Mouse (Mus musculus) MEL (cell line): ENCODE measurements around the gene Cdca4. TPM values are rescaled to one million over a fixed set of nuclear protein-coding genes. Genes with fewer than 3 reads are reported as not detected.

Experiments used
- DNase-seq: peaks from one replicate; pipeline ENCODE4 v3.0.0; 2011; ENCODE audit warnings: low read depth, low spot score
- H3K27ac ChIP-seq: 2 replicates; pipeline ENCODE4 v1.5.1; 2012; ENCODE audit warnings: low read depth, mild to moderate bottlenecking, control low read depth, low read length, moderate library complexity; ENCODE audit not compliant: control insufficient read depth
- H3K27me3 ChIP-seq, 2 experiments: fragments of 150-350 bp in 1 of 2; sonication (generic) in 1 of 2; 2 replicates each; pipeline ENCODE4 v1.6.1; 2012; ENCODE audit warnings: low read length in 2 of 2, mild to moderate bottlenecking in 2 of 2, improper control_type of control experiment in 1 of 2, moderate library complexity in 1 of 2; ENCODE audit not compliant: insufficient read depth in 2 of 2, control insufficient read depth in 1 of 2
- H3K36me3 ChIP-seq, 2 experiments: 2 replicates each; pipeline ENCODE4 v1.6.1; 2012 to 2014; ENCODE audit warnings: low read length in 2 of 2, improper control_type of control experiment in 1 of 2, inconsistent platforms in 1 of 2, mild to moderate bottlenecking in 1 of 2; ENCODE audit not compliant: insufficient read depth in 2 of 2, control insufficient read depth in 1 of 2
- H3K4me1 ChIP-seq, 2 experiments: fragments of 150-350 bp in 1 of 2; sonication (generic) in 1 of 2; 2 replicates each; pipeline ENCODE4 v1.6.1; 2012; ENCODE audit warnings: low read length in 2 of 2, improper control_type of control experiment in 1 of 2, mild to moderate bottlenecking in 1 of 2; ENCODE audit not compliant: insufficient read depth in 2 of 2, control insufficient read depth in 1 of 2
- H3K4me3 ChIP-seq, 2 experiments: fragments of 150-350 bp in 1 of 2; sonication (generic) in 1 of 2; 2 replicates each; pipeline ENCODE4 v1.5.1; 2012; ENCODE audit warnings: low read depth in 2 of 2, low read length in 2 of 2, mild to moderate bottlenecking in 2 of 2, moderate library complexity in 2 of 2, control low read depth in 1 of 2, improper control_type of control experiment in 1 of 2; ENCODE audit not compliant: control insufficient read depth in 1 of 2, insufficient read depth in 1 of 2
- H3K79me2 ChIP-seq: 2 replicates; pipeline ENCODE4 v1.6.1; 2012; ENCODE audit warnings: mild to moderate bottlenecking, low read length, moderate library complexity; ENCODE audit not compliant: control insufficient read depth, poor library complexity, insufficient read depth
- H3K9ac ChIP-seq: 2 replicates; pipeline ENCODE4 v1.6.1; 2012; ENCODE audit warnings: low read depth, mild to moderate bottlenecking, control low read depth, low read length, moderate library complexity; ENCODE audit not compliant: control insufficient read depth, poor library complexity, severe bottlenecking
- H3K9me3 ChIP-seq: fragments of 150-350 bp; sonication (generic); replicated peaks from 2 replicates; pipeline ENCODE4 v1.6.1; 2012; ENCODE audit warnings: mild to moderate bottlenecking, low read length, improper control_type of control experiment, moderate library complexity; ENCODE audit not compliant: insufficient read depth
- BHLHE40 ChIP-seq: IDR thresholded peaks from 2 replicates; pipeline ENCODE4 v1.6.1; 2012; ENCODE audit warnings: low read depth, mild to moderate bottlenecking, inconsistent platforms, low read length, improper control_type of control experiment, borderline replicate concordance
- CHD1 ChIP-seq: IDR thresholded peaks from 2 replicates; pipeline ENCODE4 v1.6.1; 2012; ENCODE audit warnings: low read depth, mild to moderate bottlenecking, inconsistent platforms, low read length, improper control_type of control experiment
- E2F4 ChIP-seq: IDR thresholded peaks from 2 replicates; pipeline ENCODE4 v1.6.1; 2011; ENCODE audit warnings: low read depth, low read length, improper control_type of control experiment, borderline replicate concordance
- ELF1 ChIP-seq: IDR thresholded peaks from 2 replicates; pipeline ENCODE4 v1.6.1; 2014; ENCODE audit warnings: low read depth, mild to moderate bottlenecking, inconsistent platforms, low read length, improper control_type of control experiment, moderate library complexity
- EP300 ChIP-seq, 2 experiments: IDR thresholded peaks; 2 replicates each; pipeline ENCODE4 v1.6.1; 2011; ENCODE audit warnings: improper control_type of control experiment in 2 of 2, low read length in 2 of 2, low read depth in 1 of 2, mild to moderate bottlenecking in 1 of 2
- GABPA ChIP-seq: IDR thresholded peaks from 2 replicates; pipeline ENCODE4 v1.6.1; 2012; ENCODE audit warnings: low read depth, mild to moderate bottlenecking, inconsistent platforms, low read length, improper control_type of control experiment, moderate library complexity
- GATA1 ChIP-seq: IDR thresholded peaks from 2 replicates; pipeline ENCODE4 v1.6.1; 2011; ENCODE audit warnings: low read depth, low read length, improper control_type of control experiment
- KAT2A ChIP-seq: conservative IDR thresholded peaks from 2 replicates; pipeline ENCODE4 v1.6.1; 2012; ENCODE audit warnings: low read depth, low read length, improper control_type of control experiment, inconsistent platforms
- MAX ChIP-seq: IDR thresholded peaks from 2 replicates; pipeline ENCODE4 v1.6.1; 2011; ENCODE audit warnings: low read length, improper control_type of control experiment
- MEF2A ChIP-seq: IDR thresholded peaks from 2 replicates; pipeline ENCODE4 v1.6.1; 2014; ENCODE audit warnings: low read depth, mild to moderate bottlenecking, inconsistent platforms, low read length, improper control_type of control experiment; ENCODE audit not compliant: poor library complexity, insufficient replicate concordance, severe bottlenecking; ENCODE audit errors: extremely low read depth
- MXI1 ChIP-seq: IDR thresholded peaks from 2 replicates; pipeline ENCODE4 v1.6.1; 2011; ENCODE audit warnings: mild to moderate bottlenecking, low read depth, low read length, improper control_type of control experiment
- MYB ChIP-seq: IDR thresholded peaks from 2 replicates; pipeline ENCODE4 v1.6.1; 2011; ENCODE audit warnings: mild to moderate bottlenecking, low read depth, low read length, improper control_type of control experiment
- MYC ChIP-seq: IDR thresholded peaks from 2 replicates; pipeline ENCODE4 v1.6.1; 2011; ENCODE audit warnings: low read depth, mild to moderate bottlenecking, low read length, improper control_type of control experiment, moderate library complexity
- POLR2AphosphoS5 ChIP-seq: IDR thresholded peaks from 2 replicates; pipeline ENCODE4 v1.6.1; 2012; ENCODE audit warnings: low read depth, borderline replicate concordance, mild to moderate bottlenecking, inconsistent platforms, low read length, moderate library complexity, mixed read lengths
- RAD21 ChIP-seq: IDR thresholded peaks from 2 replicates; pipeline ENCODE4 v1.6.1; 2011; ENCODE audit warnings: mild to moderate bottlenecking, low read depth, low read length, improper control_type of control experiment
- RCOR1 ChIP-seq: IDR thresholded peaks from 2 replicates; pipeline ENCODE4 v1.6.1; 2012; ENCODE audit warnings: low read depth, mild to moderate bottlenecking, inconsistent platforms, low read length, improper control_type of control experiment
- TAL1 ChIP-seq: IDR thresholded peaks from 2 replicates; pipeline ENCODE4 v1.6.1; 2012; ENCODE audit warnings: mild to moderate bottlenecking, inconsistent platforms, low read length, moderate library complexity, mixed read lengths
- TBP ChIP-seq: IDR thresholded peaks from 2 replicates; pipeline ENCODE4 v1.8.0; 2011; ENCODE audit warnings: low read depth, low read length, improper control_type of control experiment
- TCF12 ChIP-seq: IDR thresholded peaks from 2 replicates; pipeline ENCODE4 v1.6.1; 2014; ENCODE audit warnings: low read depth, mild to moderate bottlenecking, inconsistent platforms, low read length, improper control_type of control experiment, moderate library complexity
- UBTF ChIP-seq: IDR thresholded peaks from 2 replicates; pipeline ENCODE4 v1.6.1; 2012; ENCODE audit warnings: low read depth, mild to moderate bottlenecking, inconsistent platforms, low read length, improper control_type of control experiment, moderate library complexity, borderline replicate concordance; ENCODE audit not compliant: insufficient read depth
- USF1 ChIP-seq: IDR thresholded peaks from 2 replicates; pipeline ENCODE4 v1.6.1; 2014; ENCODE audit warnings: low read depth, mild to moderate bottlenecking, inconsistent platforms, low read length, improper control_type of control experiment, moderate library complexity
- USF2 ChIP-seq, 2 experiments: IDR thresholded peaks; 2 replicates each; pipeline ENCODE4 v1.6.1; 2011 to 2012; ENCODE audit warnings: improper control_type of control experiment in 2 of 2, low read length in 2 of 2, borderline replicate concordance in 1 of 2, inconsistent platforms in 1 of 2, low read depth in 1 of 2, mild to moderate bottlenecking in 1 of 2; ENCODE audit not compliant: insufficient read depth in 1 of 2
- ZC3H11A ChIP-seq: IDR thresholded peaks from 2 replicates; pipeline ENCODE4 v1.6.1; 2012; ENCODE audit warnings: low read depth, mild to moderate bottlenecking, inconsistent platforms, low read length, improper control_type of control experiment
- ZKSCAN1 ChIP-seq: IDR thresholded peaks from 2 replicates; pipeline ENCODE4 v1.6.1; 2012; ENCODE audit warnings: low read depth, mild to moderate bottlenecking, inconsistent platforms, low read length, improper control_type of control experiment, moderate library complexity
- ZMIZ1 ChIP-seq: IDR thresholded peaks from 2 replicates; pipeline ENCODE4 v1.6.1; 2012; ENCODE audit warnings: low read depth, mild to moderate bottlenecking, inconsistent platforms, low read length, improper control_type of control experiment, moderate library complexity
- ZNF384 ChIP-seq: IDR thresholded peaks from 2 replicates; pipeline ENCODE4 v1.6.1; 2012; ENCODE audit warnings: low read depth, mild to moderate bottlenecking, inconsistent platforms, low read length, improper control_type of control experiment
- polyA plus RNA-seq, 2 experiments: library from polyadenylated mRNA; stranded (reverse) in 1 of 2; unstranded in 1 of 2; fragments of >175 nt in 1 of 2; fragments of >200 nt in 1 of 2; gene quantifications; 2 replicates each; pipeline versions ENCODE4 v1.2.1 to v1.2.4; 2012; ENCODE audit warnings: low replicate concordance in 2 of 2, low read depth in 1 of 2; ENCODE audit not compliant: insufficient read length in 2 of 2, insufficient read depth in 1 of 2, missing spikeins in 1 of 2
- total RNA-seq: library from RNA; depleted of rRNA; stranded (reverse); fragments of 300-350 nt; gene quantifications from 2 replicates; pipeline ENCODE4 v1.2.3, GENCODE M21; 2012

Gene Cdca4
- total and polyA plus RNA-seq, 3 experiments = 274 to 279 TPM; not detected in 1

DNA sequence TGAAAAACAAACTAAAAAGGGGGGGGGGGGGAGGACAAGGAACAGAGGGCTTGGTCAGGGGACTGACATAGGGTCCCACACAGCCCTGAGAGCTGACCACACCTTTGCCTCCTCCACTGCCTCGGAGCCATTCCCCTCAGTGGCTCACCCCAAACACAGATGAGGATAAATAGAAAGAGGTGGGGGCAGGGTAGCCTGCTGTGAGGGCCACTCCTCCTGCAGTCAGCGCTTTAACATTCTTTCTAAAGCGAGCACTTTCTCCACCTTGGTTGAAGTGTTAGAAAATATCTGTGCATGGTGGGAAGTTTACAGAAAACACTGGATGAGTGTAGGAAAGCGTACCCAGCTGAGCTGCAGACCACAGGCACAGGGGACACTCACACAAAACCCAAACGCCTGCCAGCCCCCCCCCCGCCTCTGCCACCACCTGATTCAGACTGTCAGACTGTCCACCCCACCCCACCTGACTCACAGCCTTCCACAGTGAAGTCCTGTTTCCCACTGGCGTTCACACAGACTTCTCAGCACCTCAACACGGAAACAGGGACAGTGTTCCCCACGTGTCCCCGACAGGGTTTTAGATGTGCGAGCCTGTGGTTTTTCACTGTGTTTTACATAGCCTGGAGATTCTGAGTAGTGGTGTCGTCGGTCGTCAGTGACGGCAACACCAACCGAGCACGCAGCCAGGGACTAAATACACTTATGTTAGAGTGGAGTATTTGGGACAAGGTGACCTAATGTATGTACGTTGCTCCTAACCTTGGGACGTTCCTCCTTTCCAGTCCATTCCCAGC is 18.9 kb downstream of the Cdca4 start:
- Histone ChIP-seq H3K27me3 (peaks cover 2 to 8% of the 10 kb centered on the region in 2 experiments; a peak in 2 of 4 replicates), H3K4me3 (peak overlapping the region in 1 of 2 experiments; percentile 76; a peak in 1 of 4 replicates)
- no peak for DNase-seq

DNA sequence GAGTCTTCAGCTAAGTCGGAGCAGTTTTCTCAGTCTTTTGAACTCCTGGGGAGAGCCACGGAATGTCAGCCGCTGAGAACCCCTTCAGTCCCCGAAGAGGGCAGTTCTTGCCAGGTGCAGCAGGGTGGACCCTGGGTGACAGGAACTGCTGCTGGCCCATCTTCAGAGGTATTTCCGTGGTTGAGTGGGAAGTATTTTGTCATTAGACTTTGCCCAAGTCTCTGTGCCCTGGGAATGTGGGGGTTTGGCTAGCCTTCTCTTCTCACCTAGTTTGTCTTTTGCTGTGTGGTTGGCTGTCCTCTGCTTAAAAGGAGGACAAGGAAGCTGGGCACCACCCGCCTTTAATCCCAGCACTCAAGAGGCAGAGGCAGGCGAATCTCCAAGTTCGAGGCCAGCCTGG is 19.6 kb downstream of the Cdca4 start:
- no peaks in the 10 kb centered on the region; the same call in 1 of the 2 replicates for H3K79me2 ChIP-seq
- peaks cover 0 to 11% of the 10 kb centered on the region in 2 experiments; a peak in 3 of 4 replicates for H3K4me1 ChIP-seq
- DNase-seq = no peak
- no peaks in the 10 kb centered on the region for H3K9me3 ChIP-seq
- H3K4me3 ChIP-seq = peak overlapping the region; percentile 59 to 76
- peaks cover 2 to 11% of the 10 kb centered on the region in 2 experiments; a peak in 2 of 4 replicates for H3K27me3 ChIP-seq
- H3K27ac ChIP-seq = no peak overlapping the region
- peaks cover 0 to 4% of the 10 kb centered on the region in 2 experiments; a peak in 1 of 4 replicates for H3K36me3 ChIP-seq
- TF ChIP-seq ZNF384 (no peak), CHD1 (no peak), MEF2A (no peak), MYB (no peak), RAD21 (no peak), GATA1 (no peak), POLR2AphosphoS5 (no peak), KAT2A (no peak), TBP (no peak), MYC (no peak), RCOR1 (no peak), ZKSCAN1 (no peak), MXI1 (no peak), USF1 (no peak)
- TF ChIP-seq, all 39 proteins: peak for 0
- peak overlapping the region; percentile 64 for H3K9ac ChIP-seq

More for the DNA sequence above, 18.9 kb downstream of the Cdca4 start:
- no peak overlapping the region for H3K27ac ChIP-seq
- TF ChIP-seq USF2 (IDR thresholded peaks at IDR 0.05; ENCODE audit: borderline replicate concordance in 1 of 2, insufficient read depth in 1 of 2, low read depth in 1 of 2, low read length in 2 of 2) = no peak
- TF ChIP-seq ZKSCAN1 = no peak
- no peak for TF ChIP-seq CHD1
- no peak for TF ChIP-seq UBTF
- no peak for TF ChIP-seq TCF12
- no peak for TF ChIP-seq EP300 (IDR thresholded peaks at IDR 0.05; ENCODE audit: low read depth in 1 of 2, low read length in 2 of 2)
- no peak for TF ChIP-seq E2F4
- no peak for TF ChIP-seq GABPA
- TF ChIP-seq ELF1 = no peak
- TF ChIP-seq TAL1 = no peak
- no peak for TF ChIP-seq ZC3H11A
- TF ChIP-seq ZMIZ1 = no peak
- no peak for TF ChIP-seq BHLHE40
- TF ChIP-seq MAX = no peak
- no peak for TF ChIP-seq ZNF384
- TF ChIP-seq KAT2A = no peak
- no peaks in the 10 kb centered on the region; the same call in 1 of the 2 replicates for H3K79me2 ChIP-seq
- H3K36me3 ChIP-seq = peaks cover 0 to 4% of the 10 kb centered on the region in 2 experiments; a peak in 1 of 4 replicates
- peaks cover 0 to 11% of the 10 kb centered on the region in 2 experiments; a peak in 3 of 4 replicates for H3K4me1 ChIP-seq
- H3K9me3 ChIP-seq = no peaks in the 10 kb centered on the region
- no peak overlapping the region; the same call in 1 of the 2 replicates for H3K9ac ChIP-seq
